Comparison of ENCODE assay signal across 10 mouse cellular contexts in genomic region chr4:62250896-62251544, GRCm38 (mm10). TPM values are rescaled to one million over a fixed set of nuclear protein-coding genes. Genes with fewer than 3 reads are reported as not detected.
DNase-seq lines count a peak whose midpoint lies in the region; ATAC-seq and TF ChIP-seq lines count a peak whose summit lies in the region.
"Had no signal": no experiment of that assay in that cellular context is flagged by ENCODE, and none has a peak within 500 bp of the region (broad histone marks: within the 10 kb centered on the region; RNA-seq: fewer than 3 reads in every experiment).

No protein-coding gene starts in this region.

- H3K36me3 ChIP-seq in liver, embryonic 14.5 days (replicated peaks; ENCODE audit: control insufficient read depth, insufficient read depth, low read depth): no peaks in the 10 kb centered on the region
- H3K36me3 ChIP-seq in liver, embryonic 11.5 days (ENCODE audit: control insufficient read depth, insufficient read depth, low read length): no peaks in the 10 kb centered on the region
- H3K36me3 ChIP-seq in limb, embryonic 11.5 days (ENCODE audit: control insufficient read depth, insufficient read depth, low read length): no peaks in the 10 kb centered on the region
- H3K36me3 ChIP-seq: lung, embryonic 15.5 days had no signal

- WGBS in liver, embryonic 14.5 days (ENCODE audit: insufficient replicate concordance): 43% methylated on average over 3 of the region's 3 CpGs
- WGBS in liver, embryonic 11.5 days: 38% methylated on average over 3 of the region's 3 CpGs
- WGBS in bone marrow, adult 2 months: 75% methylated on average over 3 of the region's 3 CpGs
- 44% methylated on average over 3 of the region's 3 CpGs for WGBS in limb, embryonic 11.5 days

- no peaks in the 10 kb centered on the region for H3K9me3 ChIP-seq in liver, embryonic 14.5 days (ENCODE audit: control insufficient read depth, low read length)
- no peaks in the 10 kb centered on the region for H3K9me3 ChIP-seq in liver, embryonic 11.5 days (ENCODE audit: control insufficient read depth, low read length)
- H3K9me3 ChIP-seq in limb, embryonic 11.5 days (ENCODE audit: control insufficient read depth, low read length): no peaks in the 10 kb centered on the region
- H3K9me3 ChIP-seq: lung, embryonic 15.5 days had no signal

- no peak overlapping the region for H3K4me2 ChIP-seq in liver, embryonic 14.5 days (ENCODE audit: low read depth)
- H3K4me2 ChIP-seq in liver, embryonic 11.5 days: no peak overlapping the region
- no peak overlapping the region for H3K4me2 ChIP-seq in limb, embryonic 11.5 days (ENCODE audit: low read depth, severe bottlenecking)
- H3K4me2 ChIP-seq: heart, embryonic 11.5 days; lung, embryonic 15.5 days had no signal

- peak; percentile 47 for TF ChIP-seq CTCF in liver, embryonic 14.5 days (IDR thresholded peaks at IDR 0.05; ENCODE audit: low read depth)
- peak; percentile 38 for TF ChIP-seq CTCF in bone marrow, adult 2 months (IDR thresholded peaks at IDR 0.05; ENCODE audit: control insufficient read depth, insufficient read depth, low read length)

- TF ChIP-seq EP300 in liver, embryonic 14.5 days (IDR thresholded peaks at IDR 0.05; ENCODE audit: low read depth): no peak

- no peaks in the 10 kb centered on the region for H3K4me1 ChIP-seq in liver, embryonic 14.5 days (replicated peaks; ENCODE audit: control insufficient read depth in 2 of 2, insufficient read depth in 2 of 2, low read length in 1 of 2)
- H3K4me1 ChIP-seq in liver, embryonic 11.5 days (replicated peaks; ENCODE audit: control insufficient read depth, insufficient read depth, low read length): no peaks in the 10 kb centered on the region
- H3K4me1 ChIP-seq in bone marrow, adult 2 months (ENCODE audit: control insufficient read depth, insufficient read depth, low read length): no peaks in the 10 kb centered on the region; the same call in 1 of the 2 replicates
- H3K4me1 ChIP-seq in limb, embryonic 11.5 days (ENCODE audit: control insufficient read depth, insufficient read depth, low read length): no peaks in the 10 kb centered on the region
- H3K4me1 ChIP-seq: lung, embryonic 15.5 days had no signal

- H3K27ac ChIP-seq in liver, embryonic 14.5 days: no peak overlapping the region
- no peak overlapping the region for H3K27ac ChIP-seq in liver, embryonic 11.5 days (ENCODE audit: low read depth, low read length)
- no peak overlapping the region for H3K27ac ChIP-seq in bone marrow, adult 2 months (ENCODE audit: control insufficient read depth, insufficient read depth, low read depth, low read length, poor library complexity)
- H3K27ac ChIP-seq in limb, embryonic 11.5 days (replicated peaks; ENCODE audit: low read depth, low read length): no peak overlapping the region
- H3K27ac ChIP-seq: lung, embryonic 15.5 days had no signal

- ATAC-seq in liver, embryonic 14.5 days (ENCODE audit: insufficient read depth): no peak
- no peak for ATAC-seq in liver, embryonic 11.5 days (replicated peaks; ENCODE audit: low FRiP score)
- ATAC-seq in limb, embryonic 11.5 days (ENCODE audit: insufficient number of reproducible peaks, low FRiP score, low TSS enrichment, low read depth): no peak
- no peak; the same call in 1 of the 2 replicates for ATAC-seq in frontal cortex, adult (ENCODE audit: low TSS enrichment)

- no peak for TF ChIP-seq POLR2A in bone marrow, adult 2 months (IDR thresholded peaks at IDR 0.05; ENCODE audit: borderline replicate concordance, control insufficient read depth, low read depth, low read length)

- H3K9ac ChIP-seq in liver, embryonic 14.5 days (replicated peaks): no peak overlapping the region
- no peak overlapping the region for H3K9ac ChIP-seq in liver, embryonic 11.5 days (ENCODE audit: low read depth, low read length)
- H3K9ac ChIP-seq in limb, embryonic 11.5 days (ENCODE audit: low read length): no peak overlapping the region
- H3K9ac ChIP-seq: lung, embryonic 15.5 days had no signal

- H3K4me3 ChIP-seq in liver, embryonic 14.5 days (ENCODE audit: insufficient read depth in 1 of 2, low read depth in 2 of 2, low read length in 2 of 2): no peak overlapping the region
- H3K4me3 ChIP-seq in liver, embryonic 11.5 days (ENCODE audit: low read depth, low read length): no peak overlapping the region
- H3K4me3 ChIP-seq in bone marrow, adult 2 months (replicated peaks; ENCODE audit: control insufficient read depth, low read depth, low read length): no peak overlapping the region
- no peak overlapping the region for H3K4me3 ChIP-seq in limb, embryonic 11.5 days (ENCODE audit: low read depth, low read length)
- H3K4me3 ChIP-seq: lung, embryonic 15.5 days had no signal

- DNase-seq in liver, embryonic 14.5 days (ENCODE audit: low read depth in 3 of 3, low spot score in 3 of 3): no peak
- no peak for DNase-seq in liver, embryonic 11.5 days (ENCODE audit: low spot score)
- peak; percentile 96 for DNase-seq in ES-CJ7 (ENCODE audit: low read depth, low spot score)
- DNase-seq in limb, embryonic 11.5 days (ENCODE audit: low spot score): peak; percentile 25
- DNase-seq in spleen, postnatal 36 days (ENCODE audit: low spot score in 2 of 2): no peak
- DNase-seq: cerebellum, postnatal 36 days had no signal

- H3K27me3 ChIP-seq in liver, embryonic 14.5 days (ENCODE audit: control insufficient read depth, insufficient read depth, low read length): no peaks in the 10 kb centered on the region
- no peaks in the 10 kb centered on the region for H3K27me3 ChIP-seq in liver, embryonic 11.5 days (replicated peaks; ENCODE audit: control insufficient read depth, insufficient read depth, low read length)
- H3K27me3 ChIP-seq in limb, embryonic 11.5 days (ENCODE audit: control insufficient read depth, insufficient read depth, low read length): no peaks in the 10 kb centered on the region
- H3K27me3 ChIP-seq: lung, embryonic 15.5 days had no signal

RNA-seq across cellular contexts. Expression of gene Slc31a2, which starts 11.3 kb away (rescaled TPM):
- polyA plus RNA-seq in liver, embryonic 14.5 days (2012; rRNA removed): 4.1 and 4.2 TPM in 2 replicates
- polyA plus RNA-seq in liver, embryonic 14.5 days (2014; fragmentation: Nextera tagmentation; extraction: Ambion mirVana): 2.9 and 3.4 TPM in 2 replicates
- polyA plus RNA-seq in liver, embryonic 11.5 days (2014; fragmentation: Nextera tagmentation; extraction: Ambion mirVana): 8.4 TPM in 2 replicates
- polyA plus RNA-seq in bone marrow, adult 2 months (2011; ENCODE audit: insufficient read depth, insufficient read length, low replicate concordance, missing spikeins): 7.8 and 13.3 TPM in 2 replicates
- polyA plus RNA-seq in limb, embryonic 11.5 days (2014; fragmentation: Nextera tagmentation; extraction: Ambion mirVana): 9.6 and 11.3 TPM in 2 replicates

RNA-seq across cellular contexts. Expression of gene Zfp37, which starts 20.2 kb away (rescaled TPM):
- 0.23 and 0.30 TPM in 2 replicates for polyA plus RNA-seq in liver, embryonic 14.5 days (2012; rRNA removed)
- 0.28 and 0.36 TPM in 2 replicates for polyA plus RNA-seq in liver, embryonic 14.5 days (2014; fragmentation: Nextera tagmentation; extraction: Ambion mirVana)
- polyA plus RNA-seq in liver, embryonic 11.5 days (2014; fragmentation: Nextera tagmentation; extraction: Ambion mirVana): 3.4 and 4.1 TPM in 2 replicates
- 1.00 TPM in 1 of 2 replicates, not detected in the other for polyA plus RNA-seq in bone marrow, adult 2 months (2011; ENCODE audit: insufficient read depth, insufficient read length, low replicate concordance, missing spikeins)
- 24.1 and 24.9 TPM in 2 replicates for polyA plus RNA-seq in limb, embryonic 11.5 days (2014; fragmentation: Nextera tagmentation; extraction: Ambion mirVana)

Comparison
In these comparisons a context has a peak if more than half of its experiments do, and no peak if none do; other contexts are left out.
1. DNase-seq: peak in ES-CJ7 (single experiment) and limb, embryonic 11.5 days (single experiment); none in liver, embryonic 14.5 days (0 of 3), liver, embryonic 11.5 days (single experiment) and spleen, postnatal 36 days (0 of 2).